Mouse (Mus musculus): ENCODE results near the gene Armc6.

Gene Armc6

DNA sequence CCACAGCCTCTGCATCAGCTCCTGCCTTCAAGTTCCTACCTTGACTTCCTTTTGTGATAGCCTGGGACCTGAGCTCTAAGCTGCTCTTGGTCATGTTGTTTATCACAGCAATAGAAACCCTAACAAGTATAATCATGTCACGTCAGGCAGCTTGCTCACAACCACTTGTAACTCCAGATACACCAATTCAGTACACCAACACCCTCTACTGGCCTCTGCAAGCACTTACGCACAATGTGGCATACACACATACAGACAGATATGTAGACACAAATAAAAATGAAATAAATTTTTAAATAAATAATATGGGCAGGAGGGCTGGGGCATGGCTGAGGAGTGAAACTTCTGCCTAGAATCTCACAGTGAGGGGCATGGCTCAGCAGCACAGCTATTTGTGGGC, 38.5 kb downstream of the Armc6 start:
- DNase-seq (ENCODE audit: low read depth, low spot score), result no peak

DNA sequence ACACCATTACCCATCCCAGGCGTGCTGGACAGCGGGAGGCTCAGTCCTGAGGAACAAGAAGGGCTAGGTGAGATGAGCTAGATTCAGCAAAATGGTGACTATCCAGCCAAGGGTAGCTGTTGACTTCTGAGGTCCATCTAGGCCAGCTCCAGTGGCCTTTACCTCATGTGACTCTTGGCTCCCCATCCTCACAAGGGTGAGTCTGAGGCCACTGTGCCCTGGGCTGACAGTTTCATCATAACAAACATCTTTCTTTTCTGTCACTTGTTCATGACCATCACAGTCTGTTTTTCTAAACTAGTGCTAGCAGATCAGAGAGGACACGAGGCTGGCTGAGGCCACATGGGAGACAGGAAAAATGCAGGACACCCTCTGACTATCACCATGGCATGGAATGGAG, 40.1 kb downstream of the Armc6 start:
- DNase-seq (ENCODE audit: low read depth, low spot score), result no peak

DNA sequence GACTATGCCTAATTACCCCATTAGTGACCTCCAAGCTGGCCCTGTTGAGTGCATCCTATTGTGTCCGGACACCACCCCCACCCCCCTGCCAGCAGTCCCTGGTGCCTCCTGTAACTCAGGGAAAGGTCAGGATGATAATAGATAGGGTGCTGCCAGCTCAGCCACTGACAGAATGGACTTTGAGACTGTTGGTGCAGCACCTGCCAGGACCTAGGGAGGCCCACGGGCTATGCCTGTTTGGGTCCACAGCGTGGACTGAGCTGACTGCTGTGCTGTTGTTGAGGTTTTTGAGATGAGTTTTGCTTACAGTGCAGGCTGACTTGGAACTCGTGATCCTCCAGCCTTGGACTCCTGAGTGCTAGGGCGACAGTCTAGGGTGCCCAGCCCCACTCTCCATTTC, 41.0 kb downstream of the Armc6 start:
- no peak for DNase-seq (ENCODE audit: low read depth, low spot score)

DNA sequence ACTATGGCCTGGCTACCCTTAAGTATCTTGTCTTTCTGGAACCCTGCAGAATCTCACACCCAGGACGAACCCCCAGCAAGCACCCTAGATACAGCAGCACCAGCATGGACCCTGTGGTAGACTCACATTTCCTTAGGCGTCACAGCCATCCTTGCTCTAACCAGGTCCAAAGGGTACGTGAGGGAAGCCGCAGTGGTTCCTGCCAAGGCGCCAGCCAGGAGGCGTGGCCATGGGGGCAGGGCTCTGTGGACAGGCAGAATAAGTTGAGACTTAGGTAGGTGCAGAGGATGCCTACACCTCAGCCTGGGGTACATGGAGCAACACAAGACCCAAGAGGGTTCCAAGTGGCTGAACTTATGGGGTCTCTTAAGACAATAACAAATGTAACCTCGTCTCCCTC, 45.6 kb downstream of the Armc6 start:
- DNase-seq (ENCODE audit: low read depth, low spot score), result no peak

DNA sequence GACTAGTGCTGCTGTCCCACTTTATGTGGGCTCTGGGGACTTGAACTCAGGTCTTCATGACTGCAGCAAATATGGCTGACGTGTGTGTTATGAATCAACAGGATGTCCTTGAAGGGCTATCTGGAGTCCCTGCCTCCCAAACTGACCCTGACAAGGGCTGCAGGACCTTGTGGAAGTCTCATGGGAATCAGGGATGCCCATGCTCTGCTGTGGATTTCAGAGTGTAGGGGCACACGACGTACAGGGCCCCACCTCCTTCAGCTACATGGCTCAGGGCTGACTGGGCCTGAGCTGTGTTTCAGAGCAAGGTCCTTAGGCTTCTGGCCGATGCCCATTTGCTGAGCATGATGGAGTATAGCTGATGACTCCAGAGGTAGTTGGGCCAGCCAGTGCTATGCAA, 51.1 kb downstream of the Armc6 start:
- DNase-seq (ENCODE audit: low read depth, low spot score), result no peak

DNA sequence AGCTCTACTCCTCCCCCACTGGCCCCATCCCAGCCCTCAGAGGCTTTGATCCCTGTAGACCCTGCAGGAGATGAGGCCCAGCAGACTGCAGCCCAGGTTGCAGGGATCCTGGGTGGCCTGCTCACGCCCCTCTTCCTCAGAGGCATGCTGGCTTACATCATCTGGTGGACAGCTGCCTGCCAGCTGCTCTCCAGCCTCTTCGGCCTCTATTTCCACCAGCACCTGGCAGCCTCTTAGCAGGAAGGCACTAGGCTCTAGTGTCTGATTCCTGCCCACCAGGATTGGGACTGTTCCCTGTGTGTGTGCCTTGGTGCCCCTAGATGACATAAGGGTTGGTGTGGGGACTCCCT, 52.4 kb downstream of the Armc6 start:
- DNase-seq (ENCODE audit: low read depth, low spot score), result peak; percentile 43

DNA sequence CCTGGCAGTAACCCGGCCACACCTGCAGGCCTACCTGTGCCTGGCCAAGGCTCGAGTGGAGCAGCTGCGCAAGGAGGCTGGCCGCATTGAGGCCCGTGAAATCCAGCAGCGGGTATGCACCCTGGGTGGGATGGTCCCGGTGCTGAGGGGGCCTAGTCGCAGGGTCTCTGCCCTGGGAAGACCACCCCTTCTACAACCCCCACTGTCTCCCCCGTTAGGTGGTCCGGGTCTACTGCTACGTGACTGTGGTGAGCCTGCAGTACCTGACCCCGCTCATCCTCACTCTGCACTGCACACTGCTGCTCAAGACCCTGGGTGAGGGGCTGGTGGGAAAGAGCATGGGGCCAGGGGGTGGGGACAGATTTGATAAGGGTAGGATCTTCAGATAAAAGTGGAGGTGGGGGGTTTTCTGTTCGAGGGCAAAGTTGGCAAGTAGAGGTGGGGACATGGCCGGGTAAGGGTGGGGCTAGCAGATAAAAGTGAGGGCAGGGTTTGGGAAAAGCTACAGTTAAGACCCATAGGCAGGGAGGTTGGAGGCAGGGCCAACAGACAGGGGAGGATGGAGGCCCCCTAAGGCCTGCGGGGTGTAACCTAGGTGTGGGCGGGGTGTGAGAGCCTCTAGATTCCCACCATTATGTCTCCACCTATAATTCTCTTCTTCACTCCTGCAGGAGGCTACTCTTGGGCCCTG, 52.9 kb downstream of the Armc6 start:
- no peak for DNase-seq (ENCODE audit: low read depth, low spot score)

DNA sequence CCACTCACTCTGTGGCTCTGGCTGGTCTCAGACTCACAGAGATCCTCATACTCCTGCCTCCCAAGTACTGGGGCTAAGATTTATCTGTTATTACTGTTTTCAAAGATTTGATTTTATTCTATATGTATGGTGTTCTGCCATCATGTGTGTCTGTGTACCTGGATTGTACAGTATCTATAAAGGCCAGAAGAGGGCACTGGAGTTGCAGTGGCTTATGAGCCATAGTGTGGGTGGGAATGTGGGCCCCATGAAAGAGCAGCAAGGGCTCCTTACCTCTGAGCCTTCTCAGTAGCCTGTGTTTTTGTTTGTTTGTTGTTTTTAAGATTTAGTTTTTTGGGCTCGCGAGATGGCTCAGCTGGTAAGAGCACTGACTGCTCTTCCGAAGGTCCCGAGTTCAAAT, 55.2 kb downstream of the Armc6 start:
- no peak for DNase-seq (ENCODE audit: low read depth, low spot score)

DNA sequence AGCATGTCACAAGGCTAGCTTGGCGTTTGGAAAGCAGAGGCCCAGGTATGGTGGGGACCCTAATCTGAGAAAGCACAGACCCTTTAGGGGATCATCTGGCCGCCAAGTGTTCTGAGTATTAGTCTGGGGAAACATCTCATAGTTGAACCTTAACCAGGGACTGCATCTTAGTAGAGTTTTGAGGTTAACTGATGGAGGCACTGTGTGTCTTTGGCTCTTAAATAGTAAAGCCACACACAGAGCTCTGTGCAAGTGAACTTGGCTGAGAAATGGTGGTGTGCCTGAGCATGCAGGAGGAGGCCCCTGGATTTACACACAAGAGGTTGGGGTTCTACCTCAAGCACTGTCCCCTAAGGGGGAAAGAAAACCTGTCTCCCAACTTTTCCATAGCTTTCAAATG, 56.0 kb downstream of the Armc6 start:
- no peak for DNase-seq (ENCODE audit: low read depth, low spot score)

DNA sequence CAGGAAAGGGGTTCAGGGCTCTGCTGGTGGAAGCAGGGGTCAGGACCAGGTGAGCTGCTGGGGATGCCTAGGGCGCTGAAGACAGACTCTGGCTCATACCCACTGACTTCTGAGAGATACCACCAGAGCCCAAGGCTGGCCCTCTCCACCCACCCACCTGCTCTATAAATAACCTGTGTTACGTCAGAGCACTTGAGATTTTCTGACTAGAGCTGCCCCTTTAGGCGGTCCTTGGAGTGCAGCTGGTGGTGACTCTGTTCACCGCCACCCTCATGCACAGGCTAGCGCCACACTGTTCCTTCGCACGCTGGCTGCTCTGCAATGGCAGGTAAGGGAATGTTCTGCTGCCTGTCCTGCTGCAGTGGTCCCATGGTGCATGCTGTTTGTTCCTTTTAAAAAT, 60.2 kb downstream of the Armc6 start:
- DNase-seq (ENCODE audit: low read depth, low spot score), result no peak

DNA sequence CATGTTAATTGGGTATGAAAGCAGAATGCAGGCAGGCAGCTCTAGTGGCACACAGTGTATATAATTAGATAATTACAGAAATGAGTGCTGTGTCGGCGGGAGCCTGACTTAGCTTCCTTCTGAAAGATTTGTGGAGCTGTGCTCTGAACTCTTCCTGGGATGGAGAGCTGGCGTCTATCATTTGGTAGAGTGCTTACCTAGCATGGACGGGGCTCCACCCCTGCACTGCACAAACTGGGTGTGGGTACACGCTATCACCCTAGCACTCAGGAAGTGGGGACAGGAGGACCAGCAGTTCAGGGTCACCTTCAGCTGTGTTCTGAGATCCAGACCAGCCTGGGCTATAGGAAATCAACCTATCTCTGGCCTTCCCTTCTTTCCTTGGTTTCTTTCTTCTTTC, 60.9 kb downstream of the Armc6 start:
- DNase-seq (ENCODE audit: low read depth, low spot score), result no peak

DNA sequence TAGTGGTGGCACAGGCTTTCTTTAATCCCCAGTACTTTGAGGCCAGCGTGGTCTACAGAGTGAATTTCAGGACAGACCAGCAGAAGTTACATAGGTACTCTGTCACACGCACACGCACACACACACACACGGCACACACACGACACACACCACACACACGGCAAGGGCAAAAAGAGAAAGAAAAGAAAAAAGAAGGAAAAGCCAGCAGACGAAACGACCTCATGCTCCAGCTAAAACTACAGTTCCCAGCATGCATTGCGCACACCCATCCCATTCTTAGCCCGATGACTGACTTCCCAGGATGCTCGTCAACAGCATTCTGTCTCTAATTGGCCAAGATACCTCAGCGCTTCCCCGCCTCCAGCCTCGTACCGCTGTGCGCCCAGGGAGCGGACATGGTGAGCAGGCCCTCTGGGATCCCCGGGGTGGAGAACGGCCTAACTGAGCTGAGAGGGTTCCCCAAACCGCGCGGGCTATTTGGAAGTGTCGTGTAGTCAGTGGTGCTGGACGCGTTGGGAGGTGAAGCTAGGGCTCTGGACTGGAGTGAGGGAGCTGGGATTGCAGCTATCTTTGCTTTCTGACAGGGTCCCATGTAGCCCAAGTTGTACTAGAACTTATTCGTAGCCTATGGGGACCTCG, 62.1 kb downstream of the Armc6 start, which contains the start of gene Tmem161a:
TSS of gene Tmem161a (plus strand) at position 314 of the 639 bp plus-strand sequence.
- peak; percentile 93 for DNase-seq (ENCODE audit: low read depth, low spot score)

DNA sequence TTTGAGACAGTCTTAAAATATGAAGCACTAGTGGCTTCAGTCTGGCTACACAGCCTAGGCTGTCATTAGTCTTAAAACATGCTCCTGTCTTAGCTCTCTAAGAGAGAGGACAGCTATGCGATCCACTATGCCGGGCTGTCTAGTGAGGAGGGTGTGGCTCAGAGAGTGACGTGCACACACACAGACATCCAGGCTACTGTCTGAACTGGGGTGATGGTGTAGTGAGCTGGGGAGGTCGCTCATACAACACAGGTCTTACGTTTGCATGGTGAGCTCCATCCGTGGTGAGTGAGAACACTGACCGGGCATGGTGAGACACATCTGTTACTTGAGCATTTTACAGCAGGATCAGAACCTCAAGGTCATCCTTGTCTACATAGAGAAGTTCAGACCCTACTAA, 63.0 kb downstream of the Armc6 start:
- DNase-seq (ENCODE audit: low read depth, low spot score), result no peak

DNA sequence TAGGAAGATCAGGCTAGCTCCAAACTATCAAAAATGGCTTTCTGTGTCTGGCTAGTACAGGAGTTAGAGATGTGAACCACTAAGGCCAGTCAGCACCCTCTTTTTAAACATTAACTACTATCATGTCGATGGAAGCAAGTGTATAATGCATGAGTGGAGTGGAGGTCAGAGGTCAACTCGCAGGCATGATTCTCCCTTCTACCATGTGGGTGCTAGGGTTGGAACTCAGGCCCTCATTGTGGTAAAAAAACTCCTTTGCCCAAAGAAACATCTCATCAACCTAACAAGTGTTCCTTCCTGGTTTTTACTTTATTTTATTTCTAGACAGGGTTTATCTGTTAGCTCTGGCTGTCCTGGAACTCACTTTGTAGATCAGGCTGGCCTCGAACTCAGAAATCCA, 63.5 kb downstream of the Armc6 start:
- DNase-seq (ENCODE audit: low read depth, low spot score), result no peak
